Mouse (Mus musculus): ENCODE data around the gene Pus3.

- TF ChIP-seq POLR2A (IDR thresholded peaks at IDR 0.05; ENCODE audit: low read depth, low read length) = no peak
- no peak for TF ChIP-seq CTCF (IDR thresholded peaks at IDR 0.05; ENCODE audit: borderline replicate concordance, insufficient read depth, low read length)
These were observed 34.5 kb downstream of the Pus3 start for GRCm38 (mm10) chr9:35592903-35593302.
